ENCODE assay signal across 8 mouse cellular contexts in the genomic region with DNA sequence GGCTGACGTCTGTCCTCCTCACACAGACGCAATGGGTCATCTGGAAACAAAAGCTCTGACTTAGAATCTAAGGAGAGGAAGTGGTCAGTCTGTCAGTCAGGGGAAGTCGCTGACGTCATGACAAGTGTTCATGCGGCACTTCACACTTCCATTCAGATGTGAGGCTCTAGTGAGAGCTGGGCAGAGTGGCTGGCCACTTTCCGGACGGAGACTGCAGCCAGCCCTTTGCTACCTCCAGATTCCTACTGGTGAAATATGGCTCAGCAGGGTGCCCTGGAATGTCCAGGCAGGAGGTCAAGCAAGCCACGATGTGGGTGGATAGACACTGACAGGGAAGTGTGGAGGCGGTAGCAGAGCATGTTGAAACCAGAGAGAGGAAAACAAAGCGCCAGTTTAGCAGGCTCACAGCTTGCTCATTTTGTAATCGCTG.
A peak's percentile ranks its signal among the peaks of the same experiment; 100 is the strongest.
DNase-seq lines count a peak whose midpoint lies in the region; ATAC-seq lines count a peak whose summit lies in the region.

No protein-coding gene starts in this region.

- H3K4me2 ChIP-seq in hindbrain, embryonic 13.5 days: no peak overlapping the region

- peaks cover 53% of the 10 kb centered on the region for H3K36me3 ChIP-seq in hindbrain, embryonic 10.5 days
- no peaks in the 10 kb centered on the region for H3K36me3 ChIP-seq in hindbrain, embryonic 13.5 days
- peaks cover 51% of the 10 kb centered on the region for H3K36me3 ChIP-seq in embryonic facial prominence, embryonic 10.5 days (replicated peaks)

- H3K4me3 ChIP-seq in hindbrain, embryonic 10.5 days: no peak overlapping the region
- no peak overlapping the region for H3K4me3 ChIP-seq in hindbrain, embryonic 13.5 days
- H3K4me3 ChIP-seq in embryonic facial prominence, embryonic 10.5 days: no peak overlapping the region

- peak overlapping the region; percentile 79 for H3K27ac ChIP-seq in hindbrain, embryonic 10.5 days
- no peak overlapping the region for H3K27ac ChIP-seq in hindbrain, embryonic 13.5 days
- H3K27ac ChIP-seq in embryonic facial prominence, embryonic 10.5 days (replicated peaks): peak overlapping the region; percentile 42; the same call in 1 of the 2 replicates

- no peaks in the 10 kb centered on the region for H3K9me3 ChIP-seq in hindbrain, embryonic 10.5 days
- H3K9me3 ChIP-seq in hindbrain, embryonic 13.5 days: no peaks in the 10 kb centered on the region
- no peaks in the 10 kb centered on the region for H3K9me3 ChIP-seq in embryonic facial prominence, embryonic 10.5 days

- DNase-seq in hindbrain, embryonic 10.5 days (ENCODE audit: low spot score): peak; percentile 38
- DNase-seq in embryonic facial prominence, embryonic 10.5 days (ENCODE audit: low spot score): no peak
- peak; percentile 68 for DNase-seq in kidney, postnatal 10 days
- no peak for DNase-seq in frontal cortex, postnatal 10 days (ENCODE audit: low spot score in 2 of 2)
- DNase-seq in embryo, embryonic 9.5 days (ENCODE audit: extremely low spot score): no peak
- no peak for DNase-seq in frontal cortex, postnatal 25 days (ENCODE audit: low spot score in 2 of 2)

- no peak for ATAC-seq in hindbrain, embryonic 13.5 days (ENCODE audit: low FRiP score)
- peak; percentile 74 for ATAC-seq in monocyte, adult 5-6 weeks (replicated peaks; ENCODE audit: insufficient number of reproducible peaks, low FRiP score, low TSS enrichment, poor library complexity, severe bottlenecking)

- H3K4me1 ChIP-seq in hindbrain, embryonic 10.5 days (replicated peaks): peaks cover 88% of the 10 kb centered on the region
- peaks cover 25% of the 10 kb centered on the region for H3K4me1 ChIP-seq in hindbrain, embryonic 13.5 days (replicated peaks)
- H3K4me1 ChIP-seq in embryonic facial prominence, embryonic 10.5 days: peaks cover 58% of the 10 kb centered on the region

- 48% methylated on average over 11 of the region's 11 CpGs for WGBS in hindbrain, embryonic 10.5 days
- WGBS in hindbrain, embryonic 13.5 days: 61% methylated on average over 11 of the region's 11 CpGs
- WGBS in embryonic facial prominence, embryonic 10.5 days: 73% methylated on average over 11 of the region's 11 CpGs

- H3K9ac ChIP-seq in hindbrain, embryonic 13.5 days: no peak overlapping the region

- no peaks in the 10 kb centered on the region for H3K27me3 ChIP-seq in hindbrain, embryonic 10.5 days (ENCODE audit: insufficient read depth, poor library complexity, severe bottlenecking)
- H3K27me3 ChIP-seq in hindbrain, embryonic 13.5 days: no peaks in the 10 kb centered on the region
- H3K27me3 ChIP-seq in embryonic facial prominence, embryonic 10.5 days (replicated peaks; ENCODE audit: low read depth, poor library complexity, severe bottlenecking): no peaks in the 10 kb centered on the region

Comparison
In these comparisons a context has a peak if more than half of its experiments do, and no peak if none do; other contexts are left out.
1. DNase-seq: peak in hindbrain, embryonic 10.5 days (single experiment) and kidney, postnatal 10 days (single experiment); none in embryonic facial prominence, embryonic 10.5 days (single experiment), frontal cortex, postnatal 10 days (0 of 2), embryo, embryonic 9.5 days (single experiment) and frontal cortex, postnatal 25 days (0 of 2).